Mouse (Mus musculus) heart, embryonic 16.5 days (tissue): Measurements from ENCODE around the gene 1810009A15Rik. TPM values are rescaled to one million over a fixed set of nuclear protein-coding genes. Genes with fewer than 3 reads are reported as not detected.
"Not testable (repeated sequence)": the region's sequence is repeated elsewhere in the genome, so short reads cannot be mapped to it uniquely, and the experiment has no call there.

Source experiments
- ATAC-seq: fragments of 200-750 bp; cut with Nextera tagmentation; replicated peaks from 2 replicates; pipeline ENCODE4 v1.8.0; 2017; ENCODE audit warnings: moderate number of reproducible peaks; ENCODE audit not compliant: insufficient read depth, low FRiP score; ENCODE audit errors: extremely low read depth
- H3K27ac ChIP-seq: fragments of 300-500 bp; sonication (generic); 2 replicates; pipeline ENCODE4 v1.5.1; 2014; ENCODE audit warnings: mild to moderate bottlenecking, low read length, control low read depth, moderate library complexity
- H3K27me3 ChIP-seq: fragments of 300-500 bp; sonication (generic); 2 replicates; pipeline ENCODE4 v1.6.1; 2014; ENCODE audit warnings: low read length, mixed read lengths; ENCODE audit not compliant: control insufficient read depth, insufficient read depth
- H3K36me3 ChIP-seq: fragments of 300-500 bp; sonication (generic); 2 replicates; pipeline ENCODE4 v1.6.1; 2014; ENCODE audit not compliant: control insufficient read depth, insufficient read depth
- H3K4me1 ChIP-seq: fragments of 300-500 bp; sonication (generic); 2 replicates; pipeline ENCODE4 v1.6.1; 2014; ENCODE audit warnings: low read length, mixed read lengths; ENCODE audit not compliant: control insufficient read depth, insufficient read depth
- H3K4me2 ChIP-seq: fragments of 300-500 bp; sonication (generic); 2 replicates; pipeline ENCODE4 v1.6.1; 2014; ENCODE audit warnings: low read depth, mild to moderate bottlenecking, control low read depth, low read length
- H3K4me3 ChIP-seq: fragments of 300-500 bp; sonication (generic); 2 replicates; pipeline ENCODE4 v1.5.1; 2014; ENCODE audit warnings: mild to moderate bottlenecking, control low read depth, low read length
- H3K9ac ChIP-seq: fragments of 300-500 bp; sonication (generic); 2 replicates; pipeline ENCODE4 v1.6.1; 2014; ENCODE audit warnings: low read length, control low read depth
- H3K9me3 ChIP-seq: fragments of 300-500 bp; sonication (generic); replicated peaks from 2 replicates; pipeline ENCODE4 v1.6.1; 2016; ENCODE audit warnings: low read length; ENCODE audit not compliant: control insufficient read depth
- WGBS: fragments of 180-500 bp; shearing (Covaris S2); extraction: QIAGEN DNeasy Blood & Tissue Kit; methylation state at CpG from one replicate; pipeline ENCODE4 v1.1.7; 2014; 5-methylcytosine and 5-hydroxymethylcytosine counted together
- polyA plus RNA-seq: library from polyadenylated mRNA; unstranded; fragments of >200 nt; fragmentation: Nextera tagmentation; extraction: Ambion mirVana; gene quantifications from 2 replicates; pipeline ENCODE4 v1.2.1, GENCODE M21; 2015

1810009A15Rik gene
- polyA plus RNA-seq, 1 experiment from 2014 or later = 54.5 TPM

- Histone ChIP-seq H3K27me3 (no peaks in the 10 kb centered on the region), H3K4me2 (peak overlapping the region; percentile 82), H3K36me3 (peaks cover 5% of the 10 kb centered on the region; the same call in 1 of the 2 replicates), H3K4me3 (peak overlapping the region; percentile 77), H3K27ac (peak overlapping the region; percentile 85), H3K4me1 (peaks cover 15% of the 10 kb centered on the region), H3K9me3 (no peaks in the 10 kb centered on the region), H3K9ac (peak overlapping the region; percentile 86)
- WGBS = 20% methylated on average over 19 of the region's 19 CpGs
- no peak for ATAC-seq
Measured at GRCm38 (mm10) chr19:8887585-8888463, 829 bp upstream of the 1810009A15Rik start.

DNA sequence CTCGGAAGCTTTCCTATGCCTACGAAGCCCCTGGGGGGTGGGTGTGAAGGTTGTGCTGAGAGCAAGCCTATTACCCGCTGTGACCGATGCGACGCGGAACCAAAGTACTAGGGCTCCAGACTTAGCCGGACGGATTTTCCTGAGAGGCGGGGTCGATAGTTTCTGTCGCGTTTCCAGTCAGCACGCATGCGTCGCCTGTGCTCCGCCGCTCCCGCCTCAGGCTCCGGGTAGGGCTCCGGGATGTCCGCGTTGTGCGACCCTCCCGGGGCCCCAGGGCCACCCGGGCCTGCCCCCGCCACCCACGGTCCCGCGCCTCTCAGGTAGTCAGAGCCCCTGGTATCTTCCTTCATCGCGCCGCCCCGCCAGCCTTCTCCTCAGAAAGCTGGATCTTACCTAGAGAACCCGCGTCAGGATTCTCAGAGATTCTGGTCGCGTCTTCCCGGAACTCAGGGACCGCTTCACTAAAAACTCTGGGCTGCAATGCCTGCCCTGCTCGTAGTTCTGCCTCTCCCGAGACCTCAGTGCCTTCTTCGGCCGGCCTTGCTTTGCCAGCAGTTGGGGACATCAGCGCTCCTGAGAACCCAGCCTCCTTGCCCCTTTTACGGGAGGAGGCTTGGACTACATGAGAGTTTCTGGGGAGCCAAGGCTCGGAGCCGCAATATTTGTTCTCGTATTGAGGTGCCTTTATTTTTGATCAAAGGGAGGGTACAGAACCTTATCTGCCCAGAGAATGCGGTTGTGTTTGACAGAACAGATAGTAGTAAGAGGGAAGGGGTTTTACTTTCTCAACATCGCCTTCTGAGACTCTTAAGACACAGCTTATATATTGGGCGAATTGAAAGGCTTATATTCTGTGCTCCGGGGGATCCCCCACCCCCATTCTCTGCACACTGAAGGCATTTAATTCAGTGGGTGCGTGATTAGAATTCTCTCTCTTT lies 4.4 kb downstream of the 1810009A15Rik start, which contains the start of gene Ints5:
Gene Ints5, plus strand, starts transcription at position 177 of the 938 bp plus-strand sequence.
- H3K9ac ChIP-seq = peak within 1 kb of the TSS; percentile 92
- 2% methylated on average over 53 of the region's 54 CpGs for WGBS
- peak within 1 kb of the TSS; percentile 94 for H3K4me2 ChIP-seq
- peaks cover 25% of the 10 kb centered on the region for H3K4me1 ChIP-seq
- peak within 1 kb of the TSS; percentile 86 for H3K27ac ChIP-seq
- H3K27me3 ChIP-seq = no peaks in the 10 kb centered on the region
- peak within 1 kb of the TSS; percentile 80 for H3K4me3 ChIP-seq
- ATAC-seq = peak; percentile 33
- no peaks in the 10 kb centered on the region for H3K9me3 ChIP-seq
- H3K36me3 ChIP-seq = peaks cover 12% of the 10 kb centered on the region; the same call in 1 of the 2 replicates

GRCm38 (mm10) chr19:8895397-8895960 lies 6.8 kb downstream of the 1810009A15Rik start:
- 82% methylated on average over 9 of the region's 9 CpGs for WGBS
- Histone ChIP-seq H3K4me3 (no peak overlapping the region), H3K27me3 (no peaks in the 10 kb centered on the region), H3K36me3 (peaks cover 10% of the 10 kb centered on the region; the same call in 1 of the 2 replicates), H3K9ac (no peak overlapping the region), H3K9me3 (no peaks in the 10 kb centered on the region), H3K27ac (no peak overlapping the region), H3K4me1 (peaks cover 30% of the 10 kb centered on the region), H3K4me2 (no peak overlapping the region)
- no peak for ATAC-seq

DNA sequence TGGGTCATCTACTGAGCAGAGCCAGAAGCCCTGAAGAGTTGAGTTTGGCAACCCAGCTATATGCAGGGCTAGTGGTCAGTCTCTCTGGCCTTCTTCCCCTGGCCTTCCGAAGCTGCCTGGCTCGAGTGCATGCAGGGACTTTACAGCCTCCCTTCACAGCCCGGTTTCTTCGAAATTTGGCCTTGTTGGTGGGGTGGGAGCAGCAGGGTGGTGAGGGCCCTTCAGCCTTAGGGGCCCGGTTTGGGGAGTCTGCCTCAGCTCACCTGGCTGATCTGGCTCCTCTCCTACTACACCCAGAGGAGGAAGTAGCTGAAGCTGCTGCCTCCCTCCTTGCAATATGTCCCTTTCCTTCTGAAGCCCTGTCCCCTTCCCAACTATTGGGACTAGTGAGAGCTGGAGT lies 7.6 kb downstream of the 1810009A15Rik start:
- not testable (repeated sequence) for H3K9ac ChIP-seq, H3K4me3 ChIP-seq, H3K27ac ChIP-seq, H3K36me3 ChIP-seq, H3K9me3 ChIP-seq, ATAC-seq, H3K27me3 ChIP-seq, H3K4me2 ChIP-seq
- 80% methylated on average over 5 of the region's 5 CpGs for WGBS
- peaks cover 30% of the 10 kb centered on the region for H3K4me1 ChIP-seq

DNA sequence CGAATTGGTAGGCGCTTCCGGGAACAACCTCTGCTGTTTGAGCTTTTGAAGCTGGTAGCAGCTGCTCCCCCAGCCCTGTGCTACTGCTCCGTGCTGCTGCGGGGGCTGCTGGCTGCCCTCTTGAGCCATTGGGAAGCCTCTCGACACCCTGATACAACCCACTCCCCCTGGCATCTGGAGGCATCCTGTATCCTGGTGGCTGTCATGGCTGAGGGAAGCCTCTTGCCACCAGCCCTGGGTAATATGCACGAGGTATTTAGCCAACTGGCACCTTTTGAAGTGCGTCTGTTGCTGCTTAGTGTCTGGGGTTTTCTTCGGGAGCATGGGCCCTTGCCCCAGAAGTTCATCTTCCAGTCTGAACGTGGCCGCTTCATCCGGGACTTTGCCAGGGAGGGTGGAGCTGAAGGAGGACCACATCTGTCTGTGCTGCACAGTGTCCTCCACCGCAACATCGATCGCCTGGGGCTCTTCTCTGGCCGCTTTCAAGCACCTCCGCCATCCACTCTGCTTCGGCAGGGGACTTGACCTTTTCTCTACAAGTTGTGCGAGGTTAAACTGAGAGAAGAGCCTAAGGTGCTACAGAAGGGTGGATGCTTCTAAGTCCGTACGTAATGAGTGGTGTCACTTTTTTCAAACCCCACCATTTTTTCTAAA lies 8.7 kb downstream of the 1810009A15Rik start:
- WGBS = 17% methylated on average over 21 of the region's 21 CpGs
- peak; percentile 11 for ATAC-seq

DNA sequence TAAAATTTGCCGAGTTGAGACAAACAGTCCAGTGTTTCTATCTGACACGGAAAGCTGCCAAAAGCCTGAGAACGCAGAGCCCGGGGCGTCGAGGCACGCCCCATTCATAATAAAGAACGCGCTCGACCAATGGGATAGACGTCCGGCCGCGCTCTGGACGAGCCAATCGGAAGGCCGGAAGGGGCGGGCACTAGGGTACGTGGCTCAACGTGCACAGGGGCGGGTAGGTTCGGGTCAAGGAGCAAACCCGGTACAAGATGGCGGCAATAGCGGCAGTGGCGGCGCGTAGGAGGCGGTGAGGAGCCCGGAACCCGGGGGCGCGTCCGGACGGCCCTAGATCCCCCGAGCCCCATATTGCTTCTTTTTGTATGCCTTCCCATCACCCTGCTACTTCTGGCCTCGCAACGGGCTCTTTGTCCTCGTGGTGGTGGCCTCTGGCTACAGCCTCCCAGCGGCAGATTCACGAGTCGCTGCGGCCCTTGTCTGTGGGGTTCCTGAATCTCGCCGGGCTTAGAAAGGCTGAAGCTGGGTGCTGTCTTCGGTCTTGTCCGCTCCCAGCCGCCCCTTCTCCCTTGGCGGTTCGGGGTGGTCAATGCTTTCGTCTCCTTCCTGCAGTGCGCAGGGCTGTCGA lies 9.3 kb downstream of the 1810009A15Rik start, which contains the start of gene Ganab:
Gene Ganab, plus strand, starts transcription at position 207 of the 631 bp plus-strand sequence.
- peaks cover 27% of the 10 kb centered on the region for H3K4me1 ChIP-seq
- H3K27ac ChIP-seq = peak within 1 kb of the TSS; percentile 88
- no peaks in the 10 kb centered on the region for H3K9me3 ChIP-seq
- under 1% methylated on average over 53 of the region's 53 CpGs for WGBS
- peak; percentile 99 for ATAC-seq
- H3K4me2 ChIP-seq = peak within 1 kb of the TSS; percentile 79
- H3K4me3 ChIP-seq = peak within 1 kb of the TSS; percentile 92
- H3K9ac ChIP-seq = peak within 1 kb of the TSS; percentile 95
- H3K27me3 ChIP-seq = no peaks in the 10 kb centered on the region
- peaks cover 13% of the 10 kb centered on the region for H3K36me3 ChIP-seq

More for the DNA sequence above, 8.7 kb downstream of the 1810009A15Rik start:
- Histone ChIP-seq H3K4me3 (peak overlapping the region; percentile 92), H3K27ac (peak overlapping the region; percentile 88), H3K9ac (peak overlapping the region; percentile 74), H3K4me2 (peak overlapping the region; percentile 76), H3K4me1 (peaks cover 30% of the 10 kb centered on the region)
- H3K36me3 ChIP-seq, H3K27me3 ChIP-seq, H3K9me3 ChIP-seq: not testable (repeated sequence)

DNA sequence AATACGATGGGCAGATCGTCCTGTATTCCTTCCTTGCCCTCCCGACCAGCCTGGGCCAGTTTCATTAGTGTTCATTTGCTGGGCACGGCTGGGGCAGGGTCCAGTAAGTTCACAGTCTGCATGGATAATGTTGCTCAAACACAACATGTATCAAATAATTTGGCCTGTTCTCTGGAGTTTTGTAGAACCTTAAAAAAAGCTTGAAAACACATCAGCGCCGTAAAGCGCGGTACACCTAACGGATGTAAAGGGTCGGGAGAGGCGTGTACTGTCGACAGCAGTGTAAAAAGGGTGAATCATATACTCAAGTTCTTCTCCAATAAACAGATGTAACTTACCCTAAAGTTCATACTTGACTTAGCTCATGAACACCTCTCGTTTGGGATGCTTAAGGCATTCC lies 9.9 kb downstream of the 1810009A15Rik start:
- 5% methylated on average over 13 of the region's 13 CpGs for WGBS
- H3K36me3 ChIP-seq = peaks cover 19% of the 10 kb centered on the region
- H3K4me2 ChIP-seq = peak overlapping the region; percentile 79
- H3K4me1 ChIP-seq = peaks cover 25% of the 10 kb centered on the region
- H3K27ac ChIP-seq = peak overlapping the region; percentile 85
- ATAC-seq = no peak; the same call in 1 of the 2 replicates
- peak overlapping the region; percentile 92 for H3K4me3 ChIP-seq
- H3K27me3 ChIP-seq = no peaks in the 10 kb centered on the region
- peak overlapping the region; percentile 95 for H3K9ac ChIP-seq
- H3K9me3 ChIP-seq = no peaks in the 10 kb centered on the region

- Histone ChIP-seq H3K9ac (peak overlapping the region; percentile 95), H3K9me3 (no peaks in the 10 kb centered on the region), H3K27ac (no peak overlapping the region), H3K4me3 (peak overlapping the region; percentile 92), H3K4me1 (peaks cover 20% of the 10 kb centered on the region), H3K4me2 (peak overlapping the region; percentile 79), H3K36me3 (peaks cover 21% of the 10 kb centered on the region), H3K27me3 (no peaks in the 10 kb centered on the region)
- 35% methylated on average over 3 of the region's 3 CpGs for WGBS
- no peak for ATAC-seq
Measured at GRCm38 (mm10) chr19:8899079-8899478, 10.4 kb downstream of the 1810009A15Rik start.
